Mouse (Mus musculus): Measurements from ENCODE around the gene Rrp1.
"Not testable (repeated sequence)": the region's sequence is repeated elsewhere in the genome, so short reads cannot be mapped to it uniquely, and the experiment has no call there.

Gene Rrp1

GRCm38 (mm10) chr10:78425181-78426041 is 12.6 kb upstream of the Rrp1 start, which contains the start of gene Cstb:
Cstb (plus strand) TSS chr10:78425669.
- peak; percentile 71 to 78 for DNase-seq (ENCODE audit: low read depth in 2 of 2, low spot score in 2 of 2)

- no peak for DNase-seq (ENCODE audit: low read depth in 2 of 2, low spot score in 2 of 2)
Measured at GRCm38 (mm10) chr10:78422614-78423013, 9.8 kb upstream of the Rrp1 start.

- no peak for DNase-seq (ENCODE audit: low read depth in 2 of 2, low spot score in 2 of 2)
Measured at GRCm38 (mm10) chr10:78420929-78421328, 8.1 kb upstream of the Rrp1 start.

GRCm38 (mm10) chr10:78418791-78419190 is 5.9 kb upstream of the Rrp1 start:
- no peak for DNase-seq (ENCODE audit: low read depth in 2 of 2, low spot score in 2 of 2)

GRCm38 (mm10) chr10:78417888-78418287 is 5.0 kb upstream of the Rrp1 start:
- DNase-seq (ENCODE audit: low read depth in 2 of 2, low spot score in 2 of 2): no peak

GRCm38 (mm10) chr10:78414936-78415335 is 2.1 kb upstream of the Rrp1 start:
- DNase-seq (ENCODE audit: low read depth in 2 of 2, low spot score in 2 of 2): not testable (repeated sequence)

GRCm38 (mm10) chr10:78413152-78413520 is 293 bp upstream of the Rrp1 start:
- DNase-seq (ENCODE audit: low read depth in 2 of 2, low spot score in 2 of 2): no peak

GRCm38 (mm10) chr10:78411851-78412250 is 992 bp downstream of the Rrp1 start:
- DNase-seq (ENCODE audit: low read depth in 2 of 2, low spot score in 2 of 2): no peak

GRCm38 (mm10) chr10:78409035-78409788 is 3.6 kb downstream of the Rrp1 start:
- no peak for DNase-seq (ENCODE audit: low read depth in 2 of 2, low spot score in 2 of 2)

- no peak for DNase-seq (ENCODE audit: low read depth in 2 of 2, low spot score in 2 of 2)
Measured at GRCm38 (mm10) chr10:78407132-78407531, 5.7 kb downstream of the Rrp1 start.

- DNase-seq (ENCODE audit: low read depth in 2 of 2, low spot score in 2 of 2): no peak
Measured at GRCm38 (mm10) chr10:78406152-78406551, 6.7 kb downstream of the Rrp1 start.

GRCm38 (mm10) chr10:78402301-78402922 is 10.4 kb downstream of the Rrp1 start:
- no peak for DNase-seq (ENCODE audit: low read depth in 2 of 2, low spot score in 2 of 2)

GRCm38 (mm10) chr10:78401127-78401526 is 11.7 kb downstream of the Rrp1 start:
- no peak for DNase-seq (ENCODE audit: low read depth in 2 of 2, low spot score in 2 of 2)

- peak in 1 of 2 experiments; percentile 15 for DNase-seq (ENCODE audit: low read depth in 2 of 2, low spot score in 2 of 2)
Measured at GRCm38 (mm10) chr10:78399090-78399657, 13.7 kb downstream of the Rrp1 start.

GRCm38 (mm10) chr10:78396625-78396885 is 16.3 kb downstream of the Rrp1 start:
- no peak for DNase-seq (ENCODE audit: low read depth in 2 of 2, low spot score in 2 of 2)

GRCm38 (mm10) chr10:78395819-78396624 is 16.8 kb downstream of the Rrp1 start:
- peak; percentile 88 to 92 for DNase-seq (ENCODE audit: low read depth in 2 of 2, low spot score in 2 of 2)

GRCm38 (mm10) chr10:78395377-78395776 is 17.5 kb downstream of the Rrp1 start:
- no peak for DNase-seq (ENCODE audit: low read depth in 2 of 2, low spot score in 2 of 2)

- peak; percentile 77 to 80 for DNase-seq (ENCODE audit: low read depth in 2 of 2, low spot score in 2 of 2)
Measured at GRCm38 (mm10) chr10:78392072-78392471, 20.8 kb downstream of the Rrp1 start.

- no peak for DNase-seq (ENCODE audit: low read depth in 2 of 2, low spot score in 2 of 2)
Measured at GRCm38 (mm10) chr10:78390982-78391470, 21.8 kb downstream of the Rrp1 start.

GRCm38 (mm10) chr10:78388216-78388980 is 24.4 kb downstream of the Rrp1 start:
- no peak for DNase-seq (ENCODE audit: low read depth in 2 of 2, low spot score in 2 of 2)

All from CD8-positive naive resting alpha-beta T cell, adult 2 months (primary cell).